Mouse (Mus musculus) cerebellum, adult (tissue): ENCODE results near the gene Gmip.

Experiments
- ATAC-seq: cut with Nextera tagmentation; 2 replicates; pipeline ENCODE4 v1.9.2; 2017; ENCODE audit warnings: mild to moderate bottlenecking, moderate library complexity, mixed read lengths; ENCODE audit not compliant: insufficient number of reproducible peaks, low FRiP score, low TSS enrichment

Gmip gene

DNA sequence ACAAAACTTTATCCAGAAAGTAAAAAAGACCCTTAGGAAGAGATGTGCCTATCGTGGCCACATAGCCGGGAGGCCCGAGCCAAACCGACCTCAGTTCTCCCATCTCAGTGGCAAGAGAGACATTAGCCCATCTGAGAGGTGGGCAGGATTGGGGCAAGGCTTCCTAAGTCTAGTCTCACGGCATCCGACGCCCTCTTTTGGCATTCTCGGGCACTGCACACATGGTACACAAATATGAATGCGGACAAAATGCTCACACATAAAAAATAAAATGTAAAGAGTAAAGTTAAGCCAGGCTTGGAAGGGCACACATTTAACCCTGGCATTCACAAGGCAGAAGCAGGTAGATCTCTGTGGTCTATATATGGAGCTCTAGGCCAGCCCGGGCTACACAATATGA, 45.4 kb downstream of the Gmip start:
- no peak for ATAC-seq

- no peak for ATAC-seq
Observed at GRCm38 (mm10) chr8:69860807-69861206, 52.3 kb downstream of the Gmip start.

GRCm38 (mm10) chr8:69861251-69861650, 52.8 kb downstream of the Gmip start:
- no peak for ATAC-seq

DNA sequence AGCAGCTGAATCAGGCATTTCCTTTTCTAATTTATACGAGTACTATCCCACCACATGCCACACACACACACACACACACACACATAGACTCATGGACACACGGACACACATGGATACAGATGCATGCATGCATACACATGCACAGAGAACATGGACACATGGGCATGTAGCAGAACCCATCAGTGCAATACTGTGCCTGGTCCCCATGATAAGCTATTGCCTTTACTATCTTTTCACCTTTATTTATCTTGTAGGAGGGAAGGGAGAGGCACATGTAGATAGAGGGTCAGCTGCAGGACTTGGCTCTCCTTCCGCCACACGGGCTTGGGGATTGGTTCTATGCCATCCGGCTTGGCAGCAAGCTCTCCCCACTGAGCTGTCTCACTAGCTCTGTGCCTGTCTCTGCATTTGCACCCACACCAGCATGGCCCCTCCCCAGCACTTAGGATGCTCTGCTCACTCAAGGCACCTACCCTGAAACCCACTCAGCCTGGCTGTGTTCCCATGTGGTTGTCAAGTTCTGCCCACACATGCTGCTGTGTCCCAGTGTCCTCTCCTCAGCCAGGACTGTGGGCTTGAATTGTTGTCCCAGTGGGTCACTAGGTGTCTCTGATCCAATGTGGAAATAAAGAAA, 55.0 kb downstream of the Gmip start:
- ATAC-seq: no peak

DNA sequence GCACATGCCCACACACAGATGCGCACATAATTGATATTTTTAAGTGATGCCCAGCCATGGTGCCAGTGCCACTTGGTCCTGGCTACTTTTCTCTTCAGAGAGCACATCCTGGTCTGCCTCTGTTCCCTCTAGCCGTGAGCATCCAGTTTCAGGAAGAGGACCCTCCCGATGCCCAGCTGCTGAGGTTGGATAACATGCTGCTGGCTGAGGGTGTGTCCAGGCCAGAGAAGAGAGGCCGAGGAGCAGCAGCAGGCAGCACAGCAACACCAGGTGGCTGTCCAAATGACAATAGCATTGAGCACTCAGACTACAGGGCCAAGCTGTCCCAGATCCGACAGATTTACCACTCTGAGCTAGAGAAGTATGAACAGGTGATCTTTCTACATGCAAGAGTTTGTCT, 55.7 kb downstream of the Gmip start:
- ATAC-seq: no peak

DNA sequence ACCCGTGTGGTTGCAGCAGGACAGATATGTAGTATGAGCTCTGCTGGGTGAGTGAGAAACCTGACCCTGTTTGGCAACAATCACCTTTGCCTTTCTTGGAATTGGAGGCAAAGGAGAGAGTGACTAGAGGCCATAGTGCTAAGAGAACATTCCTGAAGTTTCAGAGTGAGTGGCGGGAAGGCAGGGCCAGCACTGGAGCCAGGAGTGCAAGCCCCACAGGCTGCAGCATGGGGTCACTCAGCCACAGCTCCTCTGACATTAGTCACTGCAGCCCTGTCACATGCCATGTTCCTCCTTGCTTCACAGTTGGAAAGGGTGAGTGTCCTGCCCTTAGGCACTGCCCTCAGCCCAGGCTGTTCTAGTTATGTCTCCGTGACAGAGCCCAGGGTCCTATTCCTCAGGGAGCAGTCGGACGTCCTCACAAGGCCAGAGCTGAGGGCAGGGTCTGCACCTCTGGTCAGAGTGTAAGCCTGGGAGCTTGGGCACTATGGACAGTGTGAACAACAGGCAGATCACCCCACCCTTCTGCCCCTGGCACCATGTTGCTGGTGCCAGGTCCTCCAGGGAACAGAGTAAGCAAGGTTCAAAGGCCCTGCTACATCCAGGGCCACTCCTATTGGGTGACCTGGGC, 59.3 kb downstream of the Gmip start:
- ATAC-seq: no peak

- peak; percentile 54 for ATAC-seq
Observed at GRCm38 (mm10) chr8:69870003-69870765, 61.7 kb downstream of the Gmip start.

DNA sequence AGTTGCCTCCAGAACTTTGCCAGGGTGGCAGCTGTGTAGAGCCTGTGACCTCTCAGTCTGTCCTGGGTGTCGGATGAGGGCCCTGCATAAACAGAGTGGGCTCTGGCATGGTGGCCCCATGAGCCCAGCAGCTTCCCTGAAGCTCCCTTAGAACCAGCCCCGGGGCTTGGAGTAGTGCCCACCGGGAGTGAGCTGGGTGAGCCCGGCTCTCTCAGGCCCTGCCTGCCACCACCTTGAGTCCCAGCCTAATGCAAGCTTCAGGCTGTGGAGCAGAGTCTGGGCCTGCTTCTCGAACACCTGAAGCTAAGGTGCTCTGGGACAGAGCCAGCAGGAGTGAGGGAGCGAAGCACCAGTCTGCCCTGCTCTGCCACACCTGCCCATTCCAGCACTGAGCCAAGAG, 62.4 kb downstream of the Gmip start:
- peak; percentile 9; the same call in 1 of the 2 replicates for ATAC-seq
